Mouse (Mus musculus) myocyte (in vitro differentiated cells): ENCODE data around the gene Zdhhc16. TPM values are rescaled to one million over a fixed set of nuclear protein-coding genes. Genes with fewer than 3 reads are reported as not detected.

Experiments used
- H3K27me3 ChIP-seq: one replicate; pipeline ENCODE4 v1.6.1; 2011; ENCODE audit not compliant: control insufficient read depth, insufficient read depth, insufficient read length
- H3K36me3 ChIP-seq: one replicate; pipeline ENCODE4 v1.6.1; 2011; ENCODE audit not compliant: control insufficient read depth, insufficient read depth
- H3K4me2 ChIP-seq: one replicate; pipeline ENCODE4 v1.6.1; 2011; ENCODE audit warnings: low read depth, control low read depth
- H3K4me3 ChIP-seq: one replicate; pipeline ENCODE4 v1.5.1; 2011; ENCODE audit warnings: mild to moderate bottlenecking, control low read depth, moderate library complexity
- H3K79me2 ChIP-seq: one replicate; pipeline ENCODE4 v1.6.1; 2011; ENCODE audit not compliant: control insufficient read depth, insufficient read depth
- H3ac ChIP-seq: one replicate; pipeline ENCODE4 v1.6.1; 2011; ENCODE audit not compliant: control insufficient read depth, insufficient read length
- CEBPB ChIP-seq: IDR thresholded peaks from 2 replicates; pipeline ENCODE4 v1.6.1; 2011; ENCODE audit warnings: mild to moderate bottlenecking, moderate library complexity; ENCODE audit not compliant: poor library complexity, insufficient read depth, severe bottlenecking
- E2F4 ChIP-seq: IDR thresholded peaks from one replicate; pipeline ENCODE4 v1.6.1; 2011; ENCODE audit warnings: mild to moderate bottlenecking, control low read depth, moderate library complexity; ENCODE audit not compliant: insufficient read depth
- MAX ChIP-seq: IDR thresholded peaks from one replicate; pipeline ENCODE4 v1.6.1; 2011; ENCODE audit warnings: low read depth, mild to moderate bottlenecking, control low read depth
- MYOD1 ChIP-seq, 3 experiments: IDR thresholded peaks; one replicate each; pipeline ENCODE4 v1.6.1; 2011; ENCODE audit warnings: control low read depth in 2 of 3, low read depth in 2 of 3, mild to moderate bottlenecking in 2 of 3, moderate library complexity in 1 of 3; ENCODE audit not compliant: insufficient read length in 2 of 3, control insufficient read depth in 1 of 3
- MYOG ChIP-seq, 3 experiments: IDR thresholded peaks; one replicate each; pipeline ENCODE4 v1.6.1; 2011; ENCODE audit warnings: control low read depth in 2 of 3, low read depth in 2 of 3, mild to moderate bottlenecking in 2 of 3; ENCODE audit not compliant: insufficient read length in 2 of 3, control insufficient read depth in 1 of 3, insufficient read depth in 1 of 3
- POLR2A ChIP-seq: IDR thresholded peaks from one replicate; pipeline ENCODE4 v1.6.1; 2011; ENCODE audit warnings: low read depth, mild to moderate bottlenecking, control low read depth, moderate library complexity; ENCODE audit not compliant: insufficient read length
- POLR2AphosphoS2 ChIP-seq: IDR thresholded peaks from one replicate; pipeline ENCODE4 v1.6.1; 2011; ENCODE audit warnings: low read depth, control low read depth; ENCODE audit not compliant: insufficient read length
- REST ChIP-seq: IDR thresholded peaks from one replicate; pipeline ENCODE4 v1.6.1; 2011; ENCODE audit warnings: mild to moderate bottlenecking, control low read depth, moderate library complexity; ENCODE audit not compliant: insufficient read depth, insufficient read length
- SRF ChIP-seq: IDR thresholded peaks from one replicate; pipeline ENCODE4 v1.6.1; 2011; ENCODE audit warnings: low read depth; ENCODE audit not compliant: control insufficient read depth, insufficient read length
- TCF12 ChIP-seq: IDR thresholded peaks from one replicate; pipeline ENCODE4 v1.6.1; 2011; ENCODE audit warnings: mild to moderate bottlenecking, control low read depth; ENCODE audit not compliant: poor library complexity, insufficient read depth, severe bottlenecking
- TCF3 ChIP-seq: IDR thresholded peaks from one replicate; pipeline ENCODE4 v1.6.1; 2011; ENCODE audit warnings: low read depth, control low read depth; ENCODE audit not compliant: insufficient read length
- USF1 ChIP-seq: IDR thresholded peaks from one replicate; pipeline ENCODE4 v1.6.1; 2011; ENCODE audit warnings: low read depth, mild to moderate bottlenecking, control low read depth, moderate library complexity
- polyA plus RNA-seq: library from polyadenylated mRNA; unstranded; fragments of >200 nt; fragmentation: generic; extraction: Trizol; gene quantifications from one replicate; pipeline ENCODE4 v1.2.1, GENCODE M21; 2012; ENCODE audit warnings: missing spikeins

Gene Zdhhc16
- polyA plus RNA-seq, 1 experiment = 124 TPM

DNA sequence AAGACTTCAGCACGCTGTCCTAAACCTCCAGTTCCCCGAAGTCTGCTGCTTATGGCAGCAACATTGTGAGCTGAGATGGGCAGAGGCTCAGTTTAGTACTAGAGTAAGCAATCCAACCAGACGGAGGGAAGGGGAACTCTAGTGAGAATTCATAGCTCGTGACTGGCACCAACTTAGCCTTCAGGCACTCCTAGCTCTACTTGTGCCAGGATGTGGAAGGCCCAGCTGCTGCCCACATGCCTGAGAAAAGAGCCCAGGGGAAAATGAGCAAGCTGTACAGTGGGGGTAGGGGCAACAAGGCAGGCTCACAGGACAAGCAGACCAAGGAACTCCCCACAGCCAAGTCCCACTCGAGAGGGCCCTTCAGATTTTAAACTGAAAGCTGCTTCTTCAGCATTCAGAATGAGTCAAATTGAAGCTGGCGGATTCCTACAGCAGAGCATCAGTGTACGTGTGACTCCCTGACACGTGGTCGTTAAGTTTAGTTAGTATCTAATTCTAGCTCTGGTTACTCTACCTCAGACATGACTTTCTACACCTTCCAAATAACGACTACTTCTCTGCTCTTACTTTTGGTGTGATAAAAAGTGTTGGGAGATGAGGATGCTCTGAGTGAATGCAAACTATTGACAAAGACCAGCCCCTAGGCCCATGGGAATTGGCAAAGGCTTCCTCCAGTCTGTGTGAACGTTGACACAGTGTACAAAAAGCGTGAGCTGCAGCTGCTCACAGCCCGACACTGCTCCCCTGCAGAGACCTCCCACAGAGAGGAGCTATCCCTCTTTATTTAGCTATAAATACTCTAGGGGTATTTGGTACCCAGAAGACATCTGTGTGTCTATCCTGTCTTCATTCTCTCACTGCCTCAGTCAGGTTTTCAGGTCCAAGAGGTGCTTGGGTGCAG, 40.9 kb downstream of the Zdhhc16 start:
- no peak overlapping the region for H3K4me2 ChIP-seq
- no peak overlapping the region for H3ac ChIP-seq
- peaks cover 98% of the 10 kb centered on the region for H3K79me2 ChIP-seq
- no peaks in the 10 kb centered on the region for H3K27me3 ChIP-seq
- no peak overlapping the region for H3K4me3 ChIP-seq
- TF ChIP-seq MYOG (IDR thresholded peaks at IDR 0.05; ENCODE audit: control insufficient read depth in 1 of 3, insufficient read depth in 1 of 3, insufficient read length in 2 of 3, low read depth in 2 of 3) (peak in 2 of 3 experiments; percentile 21 to 69), MYOD1 (IDR thresholded peaks at IDR 0.05; ENCODE audit: control insufficient read depth in 1 of 3, insufficient read length in 2 of 3, low read depth in 2 of 3) (peak in 1 of 3 experiments; percentile 23), TCF3 (no peak)
- peaks cover 6% of the 10 kb centered on the region for H3K36me3 ChIP-seq

DNA sequence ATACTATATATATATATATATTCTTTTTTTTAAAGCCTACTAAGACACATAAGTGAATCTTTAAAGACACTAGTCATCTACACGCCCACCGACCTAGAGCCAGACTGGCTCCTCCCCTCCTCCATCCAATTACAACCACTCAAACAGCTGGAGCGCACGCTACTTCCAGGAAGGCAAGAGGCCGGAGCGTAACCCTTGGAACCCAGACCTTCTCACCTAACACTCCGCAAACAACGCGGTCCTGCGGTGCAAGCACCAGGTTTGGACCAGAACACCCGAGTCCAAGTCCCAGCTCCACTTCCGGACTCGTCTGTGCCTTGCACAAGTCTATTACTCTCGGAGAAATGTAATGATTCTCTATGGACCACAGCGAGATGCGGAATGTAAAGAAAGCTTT, 47.1 kb downstream of the Zdhhc16 start:
- Histone ChIP-seq H3K36me3 (no peaks in the 10 kb centered on the region), H3K27me3 (no peaks in the 10 kb centered on the region), H3K79me2 (peaks cover 88% of the 10 kb centered on the region), H3K4me2 (peak overlapping the region; percentile 84), H3K4me3 (peak overlapping the region; percentile 93), H3ac (peak overlapping the region; percentile 62)
- TF ChIP-seq MYOD1 (IDR thresholded peaks at IDR 0.05; ENCODE audit: control insufficient read depth in 1 of 3, insufficient read length in 2 of 3, low read depth in 2 of 3) (peak in 1 of 3 experiments; percentile 24), SRF (no peak), MAX (no peak), TCF3 (no peak), USF1 (no peak), E2F4 (no peak), CEBPB (no peak), POLR2AphosphoS2 (no peak), MYOG (IDR thresholded peaks at IDR 0.05; ENCODE audit: control insufficient read depth in 1 of 3, insufficient read depth in 1 of 3, insufficient read length in 2 of 3, low read depth in 2 of 3) (peak in 1 of 3 experiments; percentile 50), REST (no peak), POLR2A (peak; percentile 42), TCF12 (no peak)

DNA sequence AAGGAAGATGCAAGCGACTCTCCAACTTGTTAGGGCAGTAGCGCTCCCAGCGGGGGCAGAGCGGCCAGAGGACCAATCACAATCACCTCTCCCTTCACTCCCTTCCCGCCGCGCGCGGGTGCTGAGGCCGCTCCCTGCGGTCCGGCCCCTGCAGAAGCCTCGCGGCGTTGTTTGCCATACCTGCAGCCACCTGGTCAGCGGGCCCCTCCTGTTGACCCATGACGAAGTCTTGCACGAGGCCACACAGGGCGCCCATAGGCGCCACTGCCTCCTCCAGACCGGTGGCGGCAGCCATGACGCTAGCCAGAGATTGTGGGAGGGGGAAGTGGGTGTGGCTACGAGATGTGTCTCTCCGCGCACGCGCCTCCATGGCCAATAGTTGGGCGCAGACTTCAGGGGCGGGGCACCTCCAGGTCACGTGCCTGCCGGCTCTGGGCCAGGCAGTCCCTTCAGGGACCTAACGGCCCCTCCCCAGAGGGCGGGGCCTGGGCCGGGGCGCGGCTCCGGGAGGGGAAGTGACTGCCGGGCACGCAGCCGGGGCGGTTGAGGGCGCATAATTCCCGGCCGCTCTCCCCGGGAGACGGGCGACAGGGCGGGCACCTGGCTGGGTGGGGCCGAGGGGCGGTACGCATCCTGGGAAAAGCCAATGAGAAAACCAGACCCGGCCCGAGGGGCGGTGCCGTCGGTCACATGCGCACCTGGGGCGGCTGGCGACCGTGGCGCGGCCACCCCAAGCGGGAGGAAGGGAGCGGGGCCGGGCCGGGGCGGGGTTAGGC, 47.7 kb downstream of the Zdhhc16 start, which contains the start of gene Mms19:
Mms19 (minus strand) TSS at position 339 of the 776 bp plus-strand sequence.
- Histone ChIP-seq H3K4me2 (peak within 1 kb of the TSS; percentile 84), H3K79me2 (peaks cover 88% of the 10 kb centered on the region), H3K4me3 (peak within 1 kb of the TSS; percentile 93), H3ac (peak within 1 kb of the TSS; percentile 62), H3K27me3 (no peaks in the 10 kb centered on the region), H3K36me3 (peaks cover 3% of the 10 kb centered on the region)
- TF ChIP-seq MYOD1 (IDR thresholded peaks at IDR 0.05; ENCODE audit: control insufficient read depth in 1 of 3, insufficient read length in 2 of 3, low read depth in 2 of 3) (peak in 1 of 3 experiments; percentile 6), E2F4 (no peak), TCF12 (no peak), MAX (no peak), TCF3 (no peak), REST (no peak), MYOG (IDR thresholded peaks at IDR 0.05; ENCODE audit: control insufficient read depth in 1 of 3, insufficient read depth in 1 of 3, insufficient read length in 2 of 3, low read depth in 2 of 3) (peak in 1 of 3 experiments; percentile 29), USF1 (peak; percentile 92), CEBPB (no peak), POLR2AphosphoS2 (peak; percentile 88), POLR2A (peak; percentile 88), SRF (no peak)

- Histone ChIP-seq H3K4me3 (peak within 1 kb of the TSS; percentile 93), H3K36me3 (peaks cover 3% of the 10 kb centered on the region), H3K4me2 (peak within 1 kb of the TSS; percentile 90), H3ac (peak within 1 kb of the TSS; percentile 62), H3K27me3 (no peaks in the 10 kb centered on the region), H3K79me2 (peaks cover 88% of the 10 kb centered on the region)
- TF ChIP-seq POLR2A (peak; percentile 53), CEBPB (no peak)
These were observed 48.3 kb downstream of the Zdhhc16 start, which contains the start of gene Ubtd1 for GRCm38 (mm10) chr19:41981595-41981927. TSS of gene Ubtd1 (plus strand) at chr19:41981763.
